Mouse (Mus musculus) layer of hippocampus, postnatal 25 days (tissue): ENCODE results near the gene Bco1. TPM values are rescaled to one million over a fixed set of nuclear protein-coding genes. Genes with fewer than 3 reads are reported as not detected.

Experiments
- DNase-seq, 2 experiments: peaks; one replicate each; pipeline ENCODE4 v3.0.0; 2022; ENCODE audit warnings: mixed read lengths in 2 of 2, low spot score in 1 of 2; ENCODE audit errors: extremely low spot score in 1 of 2
- total RNA-seq, 2 experiments: library from RNA; stranded (reverse); gene quantifications; 2 replicates each; pipeline ENCODE4 v1.2.3; 2021

Bco1 gene
- total RNA-seq, 2 experiments from 2014 or later, result not detected

- no peak for DNase-seq
Observed at GRCm38 (mm10) chr8:117136351-117136750, 40.7 kb downstream of the Bco1 start.

- no peak for DNase-seq
Observed at GRCm38 (mm10) chr8:117136763-117137162, 41.1 kb downstream of the Bco1 start.

- no peak for DNase-seq
Observed at GRCm38 (mm10) chr8:117137357-117137756, 41.7 kb downstream of the Bco1 start.

- no peak for DNase-seq
Observed at GRCm38 (mm10) chr8:117148520-117148919, 52.9 kb downstream of the Bco1 start.

GRCm38 (mm10) chr8:117156149-117156548 lies 60.5 kb downstream of the Bco1 start:
- no peak for DNase-seq

- no peak for DNase-seq
Observed at GRCm38 (mm10) chr8:117156866-117157768, 61.5 kb downstream of the Bco1 start.

- peak; percentile 96 to 98 for DNase-seq
Observed at GRCm38 (mm10) chr8:117157769-117158091, 62.1 kb downstream of the Bco1 start.

GRCm38 (mm10) chr8:117158135-117158761 lies 62.6 kb downstream of the Bco1 start, which contains the start of gene Gan:
Gene Gan (plus strand): TSS chr8:117158135.
- DNase-seq, result peak in 1 of 2 experiments; percentile 13

GRCm38 (mm10) chr8:117159031-117159430 lies 63.4 kb downstream of the Bco1 start:
- no peak for DNase-seq

- DNase-seq, result no peak
Observed at GRCm38 (mm10) chr8:117164912-117165311, 69.3 kb downstream of the Bco1 start.

- DNase-seq, result no peak
Observed at GRCm38 (mm10) chr8:117165542-117165941, 69.9 kb downstream of the Bco1 start.

- DNase-seq, result no peak
Observed at GRCm38 (mm10) chr8:117166515-117166914, 70.9 kb downstream of the Bco1 start.

- no peak for DNase-seq
Observed at GRCm38 (mm10) chr8:117167243-117167883, 71.7 kb downstream of the Bco1 start.

- no peak for DNase-seq
Observed at GRCm38 (mm10) chr8:117168378-117168777, 72.7 kb downstream of the Bco1 start.

- no peak for DNase-seq
Observed at GRCm38 (mm10) chr8:117171826-117172225, 76.2 kb downstream of the Bco1 start.

GRCm38 (mm10) chr8:117172904-117173303 lies 77.2 kb downstream of the Bco1 start:
- DNase-seq, result no peak

- no peak for DNase-seq
Observed at GRCm38 (mm10) chr8:117173690-117174089, 78.0 kb downstream of the Bco1 start.

GRCm38 (mm10) chr8:117174536-117174935 lies 78.9 kb downstream of the Bco1 start:
- no peak for DNase-seq

GRCm38 (mm10) chr8:117176308-117176707 lies 80.7 kb downstream of the Bco1 start:
- DNase-seq, result no peak

- DNase-seq, result no peak
Observed at GRCm38 (mm10) chr8:117177236-117177635, 81.6 kb downstream of the Bco1 start.

- DNase-seq, result no peak
Observed at GRCm38 (mm10) chr8:117178039-117178438, 82.4 kb downstream of the Bco1 start.
